Comparison of ENCODE assay signal across 8 mouse cellular contexts in genomic region chr4:137388983-137389382, GRCm38 (mm10). TPM values are rescaled to one million over a fixed set of nuclear protein-coding genes. Genes with fewer than 3 reads are reported as not detected.
A peak's percentile ranks its signal among the peaks of the same experiment; 100 is the strongest.
DNase-seq lines count a peak whose midpoint lies in the region; ATAC-seq lines count a peak whose summit lies in the region.

No protein-coding gene starts in this region.

- no peak for DNase-seq in neural tube, embryonic 11.5 days (ENCODE audit: low spot score)
- no peak for DNase-seq in neural tube, embryonic 10.5 days (ENCODE audit: extremely low spot score, low spot score)
- DNase-seq in forebrain, embryonic 14.5 days (ENCODE audit: low spot score) = peak; percentile 16
- no peak for DNase-seq in urinary bladder, postnatal 4 days (ENCODE audit: low spot score in 2 of 2)
- DNase-seq in cerebellum, adult 9-10 months = no peak
- no peak for DNase-seq in cerebellum, adult 8-10 months

- H3K9me3 ChIP-seq in neural tube, embryonic 11.5 days (ENCODE audit: control insufficient read depth, low read length) = no peaks in the 10 kb centered on the region
- H3K9me3 ChIP-seq in forebrain, embryonic 14.5 days (replicated peaks; ENCODE audit: control insufficient read depth, low read length) = no peaks in the 10 kb centered on the region
- no peaks in the 10 kb centered on the region for H3K9me3 ChIP-seq in kidney, embryonic 14.5 days (ENCODE audit: control insufficient read depth, low read length)
- no peaks in the 10 kb centered on the region; the same call in 1 of the 2 replicates for H3K9me3 ChIP-seq in megakaryocyte, embryonic 14.5 days

- H3K4me3 ChIP-seq in neural tube, embryonic 11.5 days (ENCODE audit: low read depth, low read length) = peak overlapping the region; percentile 87; the same call in 1 of the 2 replicates
- H3K4me3 ChIP-seq in forebrain, embryonic 14.5 days (ENCODE audit: low read depth, low read length) = peak overlapping the region; percentile 90
- peak overlapping the region; percentile 81 for H3K4me3 ChIP-seq in kidney, embryonic 14.5 days (ENCODE audit: low read length)
- H3K4me3 ChIP-seq in megakaryocyte, embryonic 14.5 days (replicated peaks) = peak overlapping the region; percentile 100

- H3K27me3 ChIP-seq in neural tube, embryonic 11.5 days (ENCODE audit: control insufficient read depth, insufficient read depth, low read length) = no peaks in the 10 kb centered on the region
- no peaks in the 10 kb centered on the region for H3K27me3 ChIP-seq in forebrain, embryonic 14.5 days (replicated peaks; ENCODE audit: control insufficient read depth, insufficient read depth, low read length)
- no peaks in the 10 kb centered on the region for H3K27me3 ChIP-seq in kidney, embryonic 14.5 days (ENCODE audit: control insufficient read depth, insufficient read depth, low read length)
- peaks cover 6% of the 10 kb centered on the region for H3K27me3 ChIP-seq in megakaryocyte, embryonic 14.5 days (replicated peaks)

- no peak for ATAC-seq in neural tube, embryonic 11.5 days (ENCODE audit: insufficient read depth, low FRiP score, low TSS enrichment)
- ATAC-seq in forebrain, embryonic 14.5 days = no peak
- ATAC-seq in kidney, embryonic 14.5 days (ENCODE audit: low FRiP score, low TSS enrichment) = no peak

- no peaks in the 10 kb centered on the region for H3K36me3 ChIP-seq in neural tube, embryonic 11.5 days (ENCODE audit: control insufficient read depth, insufficient read depth, low read length)
- no peaks in the 10 kb centered on the region for H3K36me3 ChIP-seq in forebrain, embryonic 14.5 days (ENCODE audit: control insufficient read depth, insufficient read depth, low read length)
- no peaks in the 10 kb centered on the region for H3K36me3 ChIP-seq in kidney, embryonic 14.5 days (ENCODE audit: control insufficient read depth, insufficient read depth, low read length)
- peaks cover 9% of the 10 kb centered on the region for H3K36me3 ChIP-seq in megakaryocyte, embryonic 14.5 days (replicated peaks; ENCODE audit: low read length)

- no peak overlapping the region for H3K9ac ChIP-seq in neural tube, embryonic 11.5 days (ENCODE audit: low read length)
- H3K9ac ChIP-seq in forebrain, embryonic 14.5 days (ENCODE audit: low read length) = peak overlapping the region; percentile 88
- peak overlapping the region; percentile 86; the same call in 1 of the 2 replicates for H3K9ac ChIP-seq in kidney, embryonic 14.5 days (ENCODE audit: low read depth, low read length)

- WGBS in neural tube, embryonic 11.5 days = 49% methylated on average over 6 of the region's 6 CpGs
- 43% methylated on average over 6 of the region's 6 CpGs for WGBS in forebrain, embryonic 14.5 days
- WGBS in kidney, embryonic 14.5 days = 51% methylated on average over 6 of the region's 6 CpGs

- no peak overlapping the region for H3K27ac ChIP-seq in neural tube, embryonic 11.5 days (ENCODE audit: low read depth, low read length)
- no peak overlapping the region for H3K27ac ChIP-seq in forebrain, embryonic 14.5 days (ENCODE audit: low read depth, low read length)
- no peak overlapping the region; the same call in 1 of the 2 replicates for H3K27ac ChIP-seq in kidney, embryonic 14.5 days (ENCODE audit: low read depth, low read length)

- peak overlapping the region; percentile 88 for H3K4me2 ChIP-seq in neural tube, embryonic 11.5 days (ENCODE audit: low read depth)
- H3K4me2 ChIP-seq in forebrain, embryonic 14.5 days (ENCODE audit: low read length) = peak overlapping the region; percentile 95
- peak overlapping the region; percentile 87 for H3K4me2 ChIP-seq in kidney, embryonic 14.5 days (replicated peaks; ENCODE audit: low read depth, low read length)

- no peaks in the 10 kb centered on the region for H3K4me1 ChIP-seq in neural tube, embryonic 11.5 days (ENCODE audit: control insufficient read depth, insufficient read depth, low read length)
- peaks cover 8% of the 10 kb centered on the region for H3K4me1 ChIP-seq in forebrain, embryonic 14.5 days (ENCODE audit: control insufficient read depth, insufficient read depth, low read length)
- H3K4me1 ChIP-seq in kidney, embryonic 14.5 days (ENCODE audit: control insufficient read depth, insufficient read depth, low read length) = peaks cover 3% of the 10 kb centered on the region; the same call in 1 of the 2 replicates
- peaks cover 27% of the 10 kb centered on the region for H3K4me1 ChIP-seq in megakaryocyte, embryonic 14.5 days

RNA-seq across cellular contexts. Expression of gene Cela3a, which starts 20.6 kb away (rescaled TPM):
- polyA plus RNA-seq in neural tube, embryonic 11.5 days (2014; fragmentation: Nextera tagmentation; extraction: Ambion mirVana) = not detected in 2 replicates
- not detected in 2 replicates for polyA plus RNA-seq in forebrain, embryonic 14.5 days (2014; fragmentation: Nextera tagmentation; extraction: Ambion mirVana)
- not detected in 2 replicates for polyA plus RNA-seq in kidney, embryonic 14.5 days (2014; fragmentation: Nextera tagmentation; extraction: Ambion mirVana)
- not detected in 2 replicates for polyA plus RNA-seq in megakaryocyte, embryonic 14.5 days (2012; ENCODE audit: insufficient read depth, low replicate concordance)

RNA-seq across cellular contexts. Expression of gene Cdc42, which starts 31.5 kb away (rescaled TPM):
- polyA plus RNA-seq in neural tube, embryonic 11.5 days (2014; fragmentation: Nextera tagmentation; extraction: Ambion mirVana) = 722 and 745 TPM in 2 replicates
- polyA plus RNA-seq in forebrain, embryonic 14.5 days (2014; fragmentation: Nextera tagmentation; extraction: Ambion mirVana) = 928 and 953 TPM in 2 replicates
- polyA plus RNA-seq in kidney, embryonic 14.5 days (2014; fragmentation: Nextera tagmentation; extraction: Ambion mirVana) = 657 and 680 TPM in 2 replicates
- 4.3 and 28.1 TPM in 2 replicates for polyA plus RNA-seq in megakaryocyte, embryonic 14.5 days (2012; ENCODE audit: insufficient read depth, low replicate concordance)

RNA-seq across cellular contexts. Expression of gene Cela3b, which starts 41.4 kb away (rescaled TPM):
- polyA plus RNA-seq in neural tube, embryonic 11.5 days (2014; fragmentation: Nextera tagmentation; extraction: Ambion mirVana) = not detected in 2 replicates
- polyA plus RNA-seq in forebrain, embryonic 14.5 days (2014; fragmentation: Nextera tagmentation; extraction: Ambion mirVana) = not detected in 2 replicates
- polyA plus RNA-seq in kidney, embryonic 14.5 days (2014; fragmentation: Nextera tagmentation; extraction: Ambion mirVana) = not detected in 2 replicates
- 0.47 TPM in 1 of 2 replicates, not detected in the other for polyA plus RNA-seq in megakaryocyte, embryonic 14.5 days (2012; ENCODE audit: insufficient read depth, low replicate concordance)

Comparison
In these comparisons a context has a peak if more than half of its experiments do, and no peak if none do; other contexts are left out.
1. RNA of gene Cdc42, which starts 31.5 kb away (polyA plus RNA-seq): 928 to 953 TPM in forebrain, embryonic 14.5 days, 722 to 745 TPM in neural tube, embryonic 11.5 days and 657 to 680 TPM in kidney, embryonic 14.5 days; 4.3 to 28.1 TPM in megakaryocyte, embryonic 14.5 days; every median in the first group is over 10 times any median in the second.
2. Peak in every context shown above with its lines, with median percentiles within 50 percentile points of each other: H3K4me2 ChIP-seq and H3K4me3 ChIP-seq.